Mouse (Mus musculus) left cerebral cortex, postnatal 10 days (tissue): ENCODE results near the gene Nr4a1. TPM values are rescaled to one million over a fixed set of nuclear protein-coding genes. Genes with fewer than 3 reads are reported as not detected.

Experiments used
- DNase-seq, 2 experiments: peaks; one replicate each; pipeline ENCODE4 v3.0.0; 2021 to 2022; ENCODE audit warnings: low spot score in 2 of 2, mixed read lengths in 1 of 2; ENCODE audit errors: extremely low spot score in 1 of 2
- intact Hi-C: fragments of 180-260 bp; cut with DNase I; formaldehyde crosslinking; loops from one replicate; pipeline ENCODE4 v1.15.1; 2025
- total RNA-seq, 2 experiments: library from RNA; stranded (reverse); gene quantifications; 2 replicates each; pipeline ENCODE4 v1.2.3; 2021

Nr4a1 gene
- total RNA-seq, 2 experiments from 2014 or later, result 36.8 to 40.3 TPM

DNA sequence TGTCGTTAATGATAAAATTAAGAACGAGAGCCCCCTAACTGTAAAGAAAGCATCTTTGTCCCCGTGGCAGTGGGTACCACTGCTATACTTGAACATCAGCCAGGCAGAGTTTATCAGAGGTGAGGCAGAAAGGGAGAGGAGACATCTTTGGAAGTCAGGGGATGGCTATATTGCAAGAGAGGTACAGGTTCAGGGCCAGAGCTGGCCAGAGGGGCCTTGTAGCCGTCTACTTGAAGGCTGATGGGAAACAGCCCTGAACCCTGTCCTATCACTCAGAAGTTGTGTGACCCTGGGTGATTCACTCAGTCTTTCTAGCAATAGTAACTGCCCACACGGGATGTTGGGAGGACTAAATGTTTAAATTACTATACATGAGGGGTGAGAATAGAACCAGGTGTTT lies 67.1 kb downstream of the Nr4a1 start:
- intact Hi-C loops, result no loop called here
- DNase-seq, result no peak

DNA sequence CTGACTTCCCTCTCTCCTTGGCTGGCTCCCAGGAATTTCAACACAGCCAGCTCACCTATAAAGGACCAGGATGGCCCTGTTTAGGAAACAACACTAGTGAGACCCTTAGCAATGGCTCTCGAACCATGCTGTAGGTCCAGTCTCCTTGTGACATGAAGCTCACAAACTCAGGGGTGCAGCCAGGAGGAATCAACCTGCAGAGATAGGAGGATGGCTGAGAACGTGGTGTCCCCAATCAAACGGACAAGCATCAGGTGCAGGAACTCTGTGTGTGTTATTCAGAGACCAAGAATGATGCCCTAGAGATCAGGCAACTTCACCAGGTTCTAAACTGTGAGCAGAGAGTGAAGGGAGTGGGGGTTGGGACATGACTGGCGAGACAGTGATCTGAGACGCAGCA lies 68.0 kb downstream of the Nr4a1 start:
- intact Hi-C loops, result no loop called here

DNA sequence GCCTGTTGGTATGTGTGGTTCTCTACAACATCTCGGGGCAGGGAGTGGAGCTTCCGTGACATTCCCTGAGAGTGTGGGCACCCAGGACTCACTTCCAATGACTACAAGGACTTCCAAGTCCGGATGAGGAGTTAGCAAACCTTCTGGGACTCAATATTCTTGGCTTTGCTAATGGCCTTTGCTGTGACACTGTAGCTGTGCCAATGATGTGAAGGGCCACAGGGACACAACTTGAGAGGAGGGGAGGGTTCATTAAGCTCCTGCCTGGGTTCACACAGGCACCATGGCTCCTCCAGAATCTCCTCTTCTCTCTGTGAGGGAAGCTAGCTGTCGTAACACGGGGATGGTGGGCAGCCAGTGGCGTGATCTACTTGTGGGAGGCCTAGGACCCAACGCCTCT lies 68.6 kb downstream of the Nr4a1 start:
- intact Hi-C loops, result no loop called here
- no peak for DNase-seq

More for the DNA sequence above, 68.0 kb downstream of the Nr4a1 start:
- DNase-seq, result no peak

DNA sequence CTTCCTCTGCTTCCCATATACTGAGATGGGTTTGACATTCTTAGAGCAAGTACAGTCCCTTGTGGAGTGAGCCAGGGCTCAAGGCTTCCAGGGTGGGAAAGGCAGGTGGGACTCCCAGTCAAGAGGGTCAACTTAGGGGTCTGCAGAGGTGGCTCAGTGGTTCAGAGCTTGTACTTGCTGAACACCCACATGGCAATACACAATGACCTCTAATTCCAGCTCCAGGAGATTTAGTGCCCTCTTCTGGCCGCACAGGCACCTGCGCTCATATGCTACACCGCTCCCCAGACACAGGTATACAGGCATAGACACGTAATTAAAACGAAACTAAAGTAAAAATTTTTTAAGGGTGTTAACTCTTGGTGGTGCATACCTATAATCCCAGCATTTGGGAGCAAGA lies 69.4 kb downstream of the Nr4a1 start:
- DNase-seq, result no peak
- intact Hi-C loops, result no loop called here

Other genes starting within 250 kb of the Nr4a1 start
- under 1 TPM in 1 of 2 experiments, not detected in 1; 0.32 TPM for gene Gm47841, start 206.9 kb upstream of the Nr4a1 start, total RNA-seq
- 1 to 10 TPM; 1.0 to 1.1 TPM for gene Fignl2, start 175.7 kb upstream of the Nr4a1 start, total RNA-seq
- gene Ankrd33, start 138.5 kb upstream of the Nr4a1 start, total RNA-seq, result not detected
- 10 to 100 TPM; 13.1 TPM for gene Acvrl1, start 125.7 kb upstream of the Nr4a1 start, total RNA-seq
- 100 to 1,000 TPM; 110 to 113 TPM for gene Acvr1b, start 80.2 kb upstream of the Nr4a1 start, total RNA-seq
- gene Grasp, start 30.1 kb upstream of the Nr4a1 start, total RNA-seq, result 10 to 100 TPM; 30.9 to 34.2 TPM
- gene Atg101, start 30.0 kb downstream of the Nr4a1 start, total RNA-seq, result 10 to 100 TPM; 38.8 to 41.9 TPM
- gene 6030408B16Rik, start 38.9 kb downstream of the Nr4a1 start, total RNA-seq, result under 1 TPM in 1 of 2 experiments, not detected in 1; 0.30 TPM
- under 1 TPM; 0.54 to 0.81 TPM for gene Krt80, start 115.9 kb downstream of the Nr4a1 start, total RNA-seq
- gene Krt7, start 156.8 kb downstream of the Nr4a1 start, total RNA-seq, result not detected
- gene Krt87, start 184.5 kb downstream of the Nr4a1 start, total RNA-seq, result under 1 TPM; 0.30 to 0.34 TPM
- not detected for gene Krt88, start 193.5 kb downstream of the Nr4a1 start, total RNA-seq
- gene Krt81, start 209.5 kb downstream of the Nr4a1 start, total RNA-seq, result not detected
- not detected for gene Krt86, start 219.2 kb downstream of the Nr4a1 start, total RNA-seq
- not detected for gene Krt83, start 237.2 kb downstream of the Nr4a1 start, total RNA-seq